Mouse (Mus musculus): ENCODE results near the gene Rinl. TPM values are rescaled to one million over a fixed set of nuclear protein-coding genes. Genes with fewer than 3 reads are reported as not detected.

Rinl gene
- polyA plus RNA-seq, 1 experiment from 2014 or later = 2.8 TPM

- Histone ChIP-seq H3K9ac (replicated peaks) (no peak overlapping the region), H3K36me3 (peaks cover 20% of the 10 kb centered on the region), H3K27ac (replicated peaks) (no peak overlapping the region), H3K9me3 (no peaks in the 10 kb centered on the region), H3K4me2 (replicated peaks) (no peak overlapping the region), H3K4me1 (peaks cover 4% of the 10 kb centered on the region; the same call in 1 of the 2 replicates), H3K27me3 (no peaks in the 10 kb centered on the region), H3K4me3 (no peak overlapping the region)
- no peak for ATAC-seq (ENCODE audit: low FRiP score, low read depth)
- 91% methylated on average over 5 of the region's 5 CpGs for WGBS
These were observed 42.2 kb downstream of the Rinl start for GRCm38 (mm10) chr7:28830981-28831380.

- Histone ChIP-seq H3K9ac (replicated peaks) (no peak overlapping the region), H3K4me2 (replicated peaks) (no peak overlapping the region), H3K9me3 (no peaks in the 10 kb centered on the region), H3K36me3 (peaks cover 20% of the 10 kb centered on the region), H3K4me3 (no peak overlapping the region), H3K4me1 (no peaks in the 10 kb centered on the region), H3K27me3 (no peaks in the 10 kb centered on the region), H3K27ac (replicated peaks) (no peak overlapping the region)
- ATAC-seq (ENCODE audit: low FRiP score, low read depth) = no peak
- WGBS = 92% methylated on average over 17 of the region's 17 CpGs
These were observed 42.8 kb downstream of the Rinl start for GRCm38 (mm10) chr7:28831411-28832125.

- WGBS = 80% methylated on average over 6 of the region's 6 CpGs
- no peak overlapping the region for H3K4me3 ChIP-seq
- H3K27me3 ChIP-seq = no peaks in the 10 kb centered on the region
- H3K9ac ChIP-seq (replicated peaks) = no peak overlapping the region
- H3K27ac ChIP-seq (replicated peaks) = no peak overlapping the region
- H3K4me1 ChIP-seq = no peaks in the 10 kb centered on the region
- H3K4me2 ChIP-seq (replicated peaks) = no peak overlapping the region
- peaks cover 20% of the 10 kb centered on the region for H3K36me3 ChIP-seq
- no peaks in the 10 kb centered on the region for H3K9me3 ChIP-seq
- no peak for ATAC-seq (ENCODE audit: low FRiP score, low read depth)
These were observed 43.4 kb downstream of the Rinl start for GRCm38 (mm10) chr7:28832137-28832536.

- H3K36me3 ChIP-seq = peaks cover 20% of the 10 kb centered on the region
- H3K9ac ChIP-seq (replicated peaks) = no peak within 1 kb of the TSS
- H3K4me1 ChIP-seq = no peaks in the 10 kb centered on the region
- ATAC-seq (ENCODE audit: low FRiP score, low read depth) = no peak
- WGBS = 91% methylated on average over 6 of the region's 6 CpGs
- no peak within 1 kb of the TSS for H3K4me2 ChIP-seq (replicated peaks)
- no peaks in the 10 kb centered on the region for H3K27me3 ChIP-seq
- H3K27ac ChIP-seq (replicated peaks) = no peak within 1 kb of the TSS
- no peaks in the 10 kb centered on the region for H3K9me3 ChIP-seq
- no peak within 1 kb of the TSS for H3K4me3 ChIP-seq
These were observed 45.1 kb downstream of the Rinl start, which contains the start of gene Lgals4 for GRCm38 (mm10) chr7:28833723-28834347. Lgals4 (plus strand) TSS chr7:28833854.

GRCm38 (mm10) chr7:28836936-28837335 lies 48.2 kb downstream of the Rinl start:
- Histone ChIP-seq H3K9me3 (no peaks in the 10 kb centered on the region), H3K9ac (replicated peaks) (no peak overlapping the region), H3K27ac (replicated peaks) (no peak overlapping the region), H3K4me1 (no peaks in the 10 kb centered on the region), H3K27me3 (no peaks in the 10 kb centered on the region), H3K4me2 (replicated peaks) (no peak overlapping the region), H3K36me3 (peaks cover 4% of the 10 kb centered on the region; the same call in 1 of the 2 replicates), H3K4me3 (no peak overlapping the region)
- ATAC-seq (ENCODE audit: low FRiP score, low read depth) = no peak
- 86% methylated on average over 5 of the region's 5 CpGs for WGBS

- H3K4me2 ChIP-seq (replicated peaks) = no peak overlapping the region
- WGBS = 89% methylated on average over 9 of the region's 9 CpGs
These were observed 49.6 kb downstream of the Rinl start for GRCm38 (mm10) chr7:28838331-28838730.

GRCm38 (mm10) chr7:28847273-28847672 lies 58.5 kb downstream of the Rinl start:
- H3K9me3 ChIP-seq = no peaks in the 10 kb centered on the region
- no peaks in the 10 kb centered on the region for H3K4me1 ChIP-seq
- 79% methylated on average over 1 of the region's 1 CpGs for WGBS
- no peak overlapping the region for H3K9ac ChIP-seq (replicated peaks)
- H3K4me2 ChIP-seq (replicated peaks) = no peak overlapping the region
- no peak overlapping the region for H3K27ac ChIP-seq (replicated peaks)
- H3K27me3 ChIP-seq = no peaks in the 10 kb centered on the region; the same call in 1 of the 2 replicates
- H3K4me3 ChIP-seq = no peak overlapping the region
- ATAC-seq (ENCODE audit: low FRiP score, low read depth) = no peak
- no peaks in the 10 kb centered on the region for H3K36me3 ChIP-seq

More at GRCm38 (mm10) chr7:28838331-28838730, 49.6 kb downstream of the Rinl start:
- H3K36me3 ChIP-seq = no peaks in the 10 kb centered on the region
- no peak overlapping the region for H3K4me3 ChIP-seq
- no peak overlapping the region for H3K9ac ChIP-seq (replicated peaks)
- H3K9me3 ChIP-seq = no peaks in the 10 kb centered on the region
- H3K27ac ChIP-seq (replicated peaks) = no peak overlapping the region
- ATAC-seq (ENCODE audit: low FRiP score, low read depth) = no peak
- no peaks in the 10 kb centered on the region for H3K27me3 ChIP-seq
- no peaks in the 10 kb centered on the region for H3K4me1 ChIP-seq

Other genes starting within 250 kb of the Rinl start
- gene Sycn, start 248.1 kb upstream of the Rinl start, polyA plus RNA-seq (2016; fragmentation: Nextera tagmentation; extraction: Ambion mirVana) = not detected in 2 replicates
- not detected in 2 replicates for gene Nccrp1, start 241.7 kb upstream of the Rinl start, polyA plus RNA-seq (2016; fragmentation: Nextera tagmentation; extraction: Ambion mirVana)
- 34.1 and 34.8 TPM in 2 replicates for gene Samd4b, start 190.8 kb upstream of the Rinl start, polyA plus RNA-seq (2016; fragmentation: Nextera tagmentation; extraction: Ambion mirVana)
- gene Pak4, start 190.8 kb upstream of the Rinl start, polyA plus RNA-seq (2016; fragmentation: Nextera tagmentation; extraction: Ambion mirVana) = 40.4 and 43.5 TPM in 2 replicates
- not detected in 2 replicates for gene Acp7, start 157.6 kb upstream of the Rinl start, polyA plus RNA-seq (2016; fragmentation: Nextera tagmentation; extraction: Ambion mirVana)
- gene Fbxo27, start 96.1 kb upstream of the Rinl start, polyA plus RNA-seq (2016; fragmentation: Nextera tagmentation; extraction: Ambion mirVana) = 4.9 and 5.3 TPM in 2 replicates
- 6.7 and 7.2 TPM in 2 replicates for gene Fbxo17, start 72.2 kb upstream of the Rinl start, polyA plus RNA-seq (2016; fragmentation: Nextera tagmentation; extraction: Ambion mirVana)
- gene Mrps12, start 47.1 kb upstream of the Rinl start, polyA plus RNA-seq (2016; fragmentation: Nextera tagmentation; extraction: Ambion mirVana) = 117 and 120 TPM in 2 replicates
- gene Sars2, start 47.0 kb upstream of the Rinl start, polyA plus RNA-seq (2016; fragmentation: Nextera tagmentation; extraction: Ambion mirVana) = 30.7 and 30.9 TPM in 2 replicates
- not detected in 2 replicates for gene Ccer2, start 32.8 kb upstream of the Rinl start, polyA plus RNA-seq (2016; fragmentation: Nextera tagmentation; extraction: Ambion mirVana)
- gene Sirt2, start 22.2 kb upstream of the Rinl start, polyA plus RNA-seq (2016; fragmentation: Nextera tagmentation; extraction: Ambion mirVana) = 78.5 and 80.6 TPM in 2 replicates
- 38.6 and 44.5 TPM in 2 replicates for gene Nfkbib, start 21.5 kb upstream of the Rinl start, polyA plus RNA-seq (2016; fragmentation: Nextera tagmentation; extraction: Ambion mirVana)
- 323 and 357 TPM in 2 replicates for gene Hnrnpl, start 19.6 kb downstream of the Rinl start, polyA plus RNA-seq (2016; fragmentation: Nextera tagmentation; extraction: Ambion mirVana)
- 71.4 and 77.2 TPM in 2 replicates for gene Ech1, start 36.2 kb downstream of the Rinl start, polyA plus RNA-seq (2016; fragmentation: Nextera tagmentation; extraction: Ambion mirVana)
- gene Lgals4, start 44.9 kb downstream of the Rinl start, polyA plus RNA-seq (2016; fragmentation: Nextera tagmentation; extraction: Ambion mirVana) = 3.2 and 3.5 TPM in 2 replicates
- 2.6 and 3.1 TPM in 2 replicates for gene Lgals7, start 74.9 kb downstream of the Rinl start, polyA plus RNA-seq (2016; fragmentation: Nextera tagmentation; extraction: Ambion mirVana)
- gene Capn12, start 92.5 kb downstream of the Rinl start, polyA plus RNA-seq (2016; fragmentation: Nextera tagmentation; extraction: Ambion mirVana) = 0.20 and 0.39 TPM in 2 replicates
- 162 and 175 TPM in 2 replicates for gene Actn4, start 173.4 kb downstream of the Rinl start, polyA plus RNA-seq (2016; fragmentation: Nextera tagmentation; extraction: Ambion mirVana)
- gene Eif3k, start 192.9 kb downstream of the Rinl start, polyA plus RNA-seq (2016; fragmentation: Nextera tagmentation; extraction: Ambion mirVana) = 324 and 335 TPM in 2 replicates
- 5.4 and 6.2 TPM in 2 replicates for gene Map4k1, start 193.1 kb downstream of the Rinl start, polyA plus RNA-seq (2016; fragmentation: Nextera tagmentation; extraction: Ambion mirVana)

Measured in midbrain, embryonic 12.5 days (tissue).